Mouse (Mus musculus): ENCODE measurements around the gene Ugt8a. TPM values are rescaled to one million over a fixed set of nuclear protein-coding genes. Genes with fewer than 3 reads are reported as not detected.

Gene Ugt8a
- polyA plus RNA-seq, 1 experiment, result 2.2 TPM

DNA sequence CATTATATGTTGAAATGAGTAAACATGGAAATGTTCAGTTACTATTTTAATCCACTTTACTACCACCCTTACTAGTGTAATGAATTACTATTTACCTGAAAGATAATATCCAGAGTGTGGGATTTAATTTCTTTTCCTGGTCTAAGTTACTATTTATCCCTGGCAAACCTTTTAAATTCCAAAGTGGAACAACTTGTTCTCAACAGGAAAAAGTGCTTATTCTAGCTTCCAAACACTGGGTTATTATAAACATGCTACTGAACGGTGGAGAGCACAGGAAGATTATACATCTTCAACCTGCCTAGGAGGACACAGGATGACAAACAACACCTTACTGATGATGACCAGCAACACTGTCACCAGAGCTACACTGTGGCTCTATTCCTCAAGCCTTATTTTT is 16.5 kb upstream of the Ugt8a start:
- no peaks in the 10 kb centered on the region for H3K36me3 ChIP-seq (ENCODE audit: control insufficient read depth, insufficient read depth, low read length)
- no peaks in the 10 kb centered on the region for H3K4me1 ChIP-seq (ENCODE audit: control insufficient read depth, insufficient read depth, low read length)
- no peaks in the 10 kb centered on the region for H3K27me3 ChIP-seq (ENCODE audit: control insufficient read depth, insufficient read depth, low read length)
- no peak overlapping the region for H3K27ac ChIP-seq (ENCODE audit: control insufficient read depth, insufficient read depth, low read depth, low read length)
- no peak for TF ChIP-seq POLR2A (IDR thresholded peaks at IDR 0.05; ENCODE audit: control insufficient read depth, low read depth, low read length)
- TF ChIP-seq CTCF (IDR thresholded peaks at IDR 0.05; ENCODE audit: control insufficient read depth, insufficient read depth, insufficient replicate concordance, low read depth, low read length), result no peak
- no peak overlapping the region for H3K4me3 ChIP-seq (ENCODE audit: control insufficient read depth, low read depth, low read length)

DNA sequence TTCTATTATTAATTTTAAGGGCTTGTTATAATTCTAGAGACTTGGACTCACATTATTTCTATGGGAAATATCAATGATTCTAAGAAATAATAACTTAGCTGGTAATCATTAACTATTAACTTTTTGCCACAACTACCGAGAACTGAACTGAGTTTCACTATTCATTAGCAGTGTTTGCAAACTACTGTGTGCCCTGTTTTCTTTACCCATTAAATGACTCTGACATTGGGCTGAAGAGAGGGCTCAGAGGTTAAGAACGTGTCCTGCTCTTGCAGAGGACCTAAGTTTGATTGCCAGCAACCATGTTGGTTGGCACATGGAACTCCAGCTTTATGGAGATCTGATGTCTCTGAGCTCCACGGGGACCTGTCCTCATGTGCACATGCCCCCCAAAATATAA is 2.4 kb upstream of the Ugt8a start:
- Histone ChIP-seq H3K4me1 (ENCODE audit: control insufficient read depth, insufficient read depth, low read length) (peaks cover 5% of the 10 kb centered on the region), H3K27me3 (ENCODE audit: control insufficient read depth, insufficient read depth, low read length) (no peaks in the 10 kb centered on the region), H3K36me3 (ENCODE audit: control insufficient read depth, insufficient read depth, low read length) (no peaks in the 10 kb centered on the region), H3K27ac (ENCODE audit: control insufficient read depth, insufficient read depth, low read depth, low read length) (no peak overlapping the region), H3K4me3 (ENCODE audit: control insufficient read depth, low read depth, low read length) (no peak overlapping the region)
- TF ChIP-seq CTCF (IDR thresholded peaks at IDR 0.05; ENCODE audit: control insufficient read depth, insufficient read depth, insufficient replicate concordance, low read depth, low read length) (no peak), POLR2A (IDR thresholded peaks at IDR 0.05; ENCODE audit: control insufficient read depth, low read depth, low read length) (no peak)

DNA sequence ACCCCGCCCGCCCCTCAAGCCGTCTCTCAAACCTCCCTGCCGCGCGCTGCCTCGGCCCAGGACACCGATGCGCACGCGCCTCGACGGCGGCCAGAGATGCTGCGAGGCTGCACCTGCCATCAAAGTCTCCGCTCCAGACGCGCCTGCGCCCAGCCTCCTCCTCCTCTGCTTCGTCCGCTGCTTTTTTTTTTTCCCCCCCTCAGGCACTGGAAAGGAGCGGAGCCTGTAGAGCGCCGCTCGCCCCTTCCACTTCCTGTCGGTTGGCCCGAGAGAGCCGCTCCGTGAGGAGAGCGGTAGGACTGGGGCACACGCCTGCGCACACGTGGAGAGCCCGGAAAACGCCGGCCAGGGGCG is 314 bp upstream of the Ugt8a start:
- no peaks in the 10 kb centered on the region for H3K27me3 ChIP-seq (ENCODE audit: control insufficient read depth, insufficient read depth, low read length)
- peak overlapping the region; percentile 75 for H3K27ac ChIP-seq (ENCODE audit: control insufficient read depth, insufficient read depth, low read depth, low read length)

DNA sequence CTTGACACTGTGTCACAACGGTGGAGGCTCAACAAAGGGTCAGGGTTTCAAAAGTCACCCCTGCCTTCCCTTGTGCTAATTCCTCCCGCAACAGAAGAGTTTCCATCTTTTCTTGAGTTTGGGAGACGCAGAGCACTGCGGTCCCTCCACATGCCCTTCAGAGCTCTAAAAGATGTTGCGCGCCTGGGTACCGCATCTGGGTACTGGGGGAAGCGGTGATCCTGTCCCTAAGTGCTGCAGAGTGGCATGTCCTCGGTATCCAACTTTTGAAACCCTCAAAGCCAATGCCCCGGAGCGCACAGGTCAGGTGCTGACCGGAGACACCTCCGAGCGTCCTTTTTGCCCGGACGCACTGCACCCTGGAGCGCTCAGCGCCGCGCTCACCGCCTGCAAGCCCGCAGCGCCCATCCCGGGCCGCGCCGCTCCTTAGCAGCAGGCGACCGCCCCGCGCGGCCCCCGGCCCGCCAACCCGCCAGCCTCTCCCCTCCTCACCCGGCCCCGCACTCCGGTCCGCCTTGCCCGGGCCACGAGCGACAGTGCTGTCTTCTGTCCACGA is 805 bp downstream of the Ugt8a start:
- TF ChIP-seq CTCF (IDR thresholded peaks at IDR 0.05; ENCODE audit: control insufficient read depth, insufficient read depth, insufficient replicate concordance, low read depth, low read length) (no peak), POLR2A (IDR thresholded peaks at IDR 0.05; ENCODE audit: control insufficient read depth, low read depth, low read length) (no peak)
- H3K4me3 ChIP-seq (ENCODE audit: control insufficient read depth, low read depth, low read length), result peak overlapping the region; percentile 55
- peak overlapping the region; percentile 37; the same call in 1 of the 2 replicates for H3K27ac ChIP-seq (ENCODE audit: control insufficient read depth, insufficient read depth, low read depth, low read length)
- no peaks in the 10 kb centered on the region for H3K36me3 ChIP-seq (ENCODE audit: control insufficient read depth, insufficient read depth, low read length)
- no peaks in the 10 kb centered on the region for H3K27me3 ChIP-seq (ENCODE audit: control insufficient read depth, insufficient read depth, low read length)
- peaks cover 5% of the 10 kb centered on the region for H3K4me1 ChIP-seq (ENCODE audit: control insufficient read depth, insufficient read depth, low read length)

More for the DNA sequence above, 314 bp upstream of the Ugt8a start:
- Histone ChIP-seq H3K36me3 (ENCODE audit: control insufficient read depth, insufficient read depth, low read length) (no peaks in the 10 kb centered on the region), H3K4me1 (ENCODE audit: control insufficient read depth, insufficient read depth, low read length) (peaks cover 5% of the 10 kb centered on the region), H3K4me3 (ENCODE audit: control insufficient read depth, low read depth, low read length) (peak overlapping the region; percentile 86)
- TF ChIP-seq CTCF (IDR thresholded peaks at IDR 0.05; ENCODE audit: control insufficient read depth, insufficient read depth, insufficient replicate concordance, low read depth, low read length) (no peak), POLR2A (IDR thresholded peaks at IDR 0.05; ENCODE audit: control insufficient read depth, low read depth, low read length) (no peak)

DNA sequence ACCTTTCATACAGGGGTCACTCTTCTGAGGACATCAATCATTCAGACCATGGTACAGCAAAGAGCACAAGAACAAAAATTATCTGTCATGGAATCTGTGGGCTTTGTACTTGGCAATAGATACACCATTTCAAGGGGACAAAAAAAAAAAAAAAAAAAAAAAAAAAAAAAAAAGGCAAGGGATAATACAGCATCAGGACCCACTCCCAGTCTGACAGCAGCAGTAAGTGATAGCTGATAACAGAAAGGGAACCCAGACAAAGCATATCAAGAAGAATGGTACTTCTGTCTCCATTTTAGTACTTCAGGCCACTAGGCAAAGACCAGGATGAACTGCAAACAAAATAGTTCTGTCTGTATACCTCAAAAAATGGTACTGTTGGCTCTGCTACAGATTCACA is 2.6 kb downstream of the Ugt8a start:
- peaks cover 5% of the 10 kb centered on the region for H3K4me1 ChIP-seq (ENCODE audit: control insufficient read depth, insufficient read depth, low read length)
- no peak for TF ChIP-seq CTCF (IDR thresholded peaks at IDR 0.05; ENCODE audit: control insufficient read depth, insufficient read depth, insufficient replicate concordance, low read depth, low read length)
- TF ChIP-seq POLR2A (IDR thresholded peaks at IDR 0.05; ENCODE audit: control insufficient read depth, low read depth, low read length), result no peak
- H3K4me3 ChIP-seq (ENCODE audit: control insufficient read depth, low read depth, low read length), result no peak overlapping the region
- H3K27me3 ChIP-seq (ENCODE audit: control insufficient read depth, insufficient read depth, low read length), result no peaks in the 10 kb centered on the region
- H3K36me3 ChIP-seq (ENCODE audit: control insufficient read depth, insufficient read depth, low read length), result no peaks in the 10 kb centered on the region
- H3K27ac ChIP-seq (ENCODE audit: control insufficient read depth, insufficient read depth, low read depth, low read length), result no peak overlapping the region

DNA sequence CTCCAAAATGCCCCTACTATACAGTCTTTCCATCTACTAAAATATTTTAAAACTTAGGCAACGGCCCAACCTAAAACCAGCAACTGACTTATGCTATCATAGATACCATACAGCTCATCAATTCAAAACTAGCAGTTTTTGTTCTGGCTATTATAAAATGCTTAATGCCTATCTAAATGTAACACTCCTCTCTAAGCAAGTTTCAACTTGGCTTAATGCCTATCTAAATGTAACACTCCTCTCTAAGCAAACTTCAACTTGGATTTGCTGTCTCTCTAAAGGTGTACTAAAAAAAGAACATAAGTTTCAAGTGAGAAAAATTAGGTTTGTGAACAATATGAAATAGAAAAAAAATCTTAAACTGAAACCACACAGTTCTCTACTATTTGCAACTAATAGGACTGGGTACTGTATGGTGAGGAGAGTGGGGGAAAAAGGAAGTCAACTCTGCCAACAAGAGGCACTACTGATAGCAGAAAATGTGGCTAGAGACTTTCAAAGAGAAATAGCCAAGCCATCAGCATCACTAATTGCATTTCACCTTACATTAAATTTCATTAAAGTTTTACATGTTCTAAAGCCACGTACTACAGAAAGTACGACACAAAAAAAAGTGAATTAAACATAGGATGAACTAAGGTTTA is 5.7 kb downstream of the Ugt8a start:
- TF ChIP-seq CTCF (IDR thresholded peaks at IDR 0.05; ENCODE audit: control insufficient read depth, insufficient read depth, insufficient replicate concordance, low read depth, low read length), result no peak
- TF ChIP-seq POLR2A (IDR thresholded peaks at IDR 0.05; ENCODE audit: control insufficient read depth, low read depth, low read length), result no peak
- no peaks in the 10 kb centered on the region for H3K36me3 ChIP-seq (ENCODE audit: control insufficient read depth, insufficient read depth, low read length)
- H3K27ac ChIP-seq (ENCODE audit: control insufficient read depth, insufficient read depth, low read depth, low read length), result no peak overlapping the region
- H3K27me3 ChIP-seq (ENCODE audit: control insufficient read depth, insufficient read depth, low read length), result no peaks in the 10 kb centered on the region
- H3K4me3 ChIP-seq (ENCODE audit: control insufficient read depth, low read depth, low read length), result no peak overlapping the region
- peaks cover 4% of the 10 kb centered on the region for H3K4me1 ChIP-seq (ENCODE audit: control insufficient read depth, insufficient read depth, low read length)

DNA sequence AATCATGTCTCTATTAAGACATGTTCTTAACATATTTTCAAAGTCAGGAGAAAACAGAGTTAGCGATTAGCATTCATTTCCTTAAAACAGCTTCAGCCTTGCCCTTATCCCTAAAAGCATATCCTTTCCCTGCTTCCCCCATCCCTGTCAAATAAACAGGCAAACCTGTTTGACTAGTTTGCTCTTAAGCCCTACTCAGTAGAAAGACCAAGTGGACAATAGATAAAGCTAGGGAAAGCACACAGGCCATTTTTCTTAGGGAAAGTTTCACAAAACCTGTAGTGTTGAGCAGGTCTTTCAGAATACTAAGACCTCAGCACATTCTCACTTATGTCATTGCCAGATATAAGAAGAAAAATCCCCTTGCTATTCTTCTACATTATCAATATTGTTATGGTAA is 7.4 kb downstream of the Ugt8a start:
- H3K4me3 ChIP-seq (ENCODE audit: control insufficient read depth, low read depth, low read length), result no peak overlapping the region
- TF ChIP-seq CTCF (IDR thresholded peaks at IDR 0.05; ENCODE audit: control insufficient read depth, insufficient read depth, insufficient replicate concordance, low read depth, low read length) (no peak), POLR2A (IDR thresholded peaks at IDR 0.05; ENCODE audit: control insufficient read depth, low read depth, low read length) (no peak)
- H3K27me3 ChIP-seq (ENCODE audit: control insufficient read depth, insufficient read depth, low read length), result no peaks in the 10 kb centered on the region
- no peak overlapping the region for H3K27ac ChIP-seq (ENCODE audit: control insufficient read depth, insufficient read depth, low read depth, low read length)
- no peaks in the 10 kb centered on the region for H3K4me1 ChIP-seq (ENCODE audit: control insufficient read depth, insufficient read depth, low read length)
- no peaks in the 10 kb centered on the region for H3K36me3 ChIP-seq (ENCODE audit: control insufficient read depth, insufficient read depth, low read length)

Measured in testis, adult 2 months (tissue).